In genomic region chr4:149305761-149306711, GRCm38 (mm10) we compare ENCODE assay signal across 8 mouse cellular contexts. TPM values are rescaled to one million over a fixed set of nuclear protein-coding genes. Genes with fewer than 3 reads are reported as not detected.
A peak's percentile ranks its signal among the peaks of the same experiment; 100 is the strongest.
DNase-seq lines count a peak whose midpoint lies in the region; ATAC-seq and TF ChIP-seq lines count a peak whose summit lies in the region.

No protein-coding gene starts in this region.

- H3K4me3 ChIP-seq in kidney, postnatal 0 days (replicated peaks; ENCODE audit: low read depth, low read length): peak overlapping the region; percentile 82
- peak overlapping the region; percentile 74 for H3K4me3 ChIP-seq in brown adipose tissue, adult 24 weeks (ENCODE audit: insufficient read depth, low read depth, low read length)
- H3K4me3 ChIP-seq in hindbrain, embryonic 13.5 days: peak overlapping the region; percentile 98
- peak overlapping the region; percentile 95 for H3K4me3 ChIP-seq in midbrain, embryonic 15.5 days

- H3K36me3 ChIP-seq in kidney, postnatal 0 days (ENCODE audit: insufficient read depth, low read length): no peaks in the 10 kb centered on the region
- H3K36me3 ChIP-seq in hindbrain, embryonic 13.5 days: no peaks in the 10 kb centered on the region
- no peaks in the 10 kb centered on the region for H3K36me3 ChIP-seq in midbrain, embryonic 15.5 days (replicated peaks)

- H3K27me3 ChIP-seq in kidney, postnatal 0 days (ENCODE audit: insufficient read depth, low read length): no peaks in the 10 kb centered on the region
- H3K27me3 ChIP-seq in hindbrain, embryonic 13.5 days: no peaks in the 10 kb centered on the region
- no peaks in the 10 kb centered on the region for H3K27me3 ChIP-seq in midbrain, embryonic 15.5 days (replicated peaks)

- 40% methylated on average over 14 of the region's 14 CpGs for WGBS in kidney, postnatal 0 days
- 27% methylated on average over 14 of the region's 14 CpGs for whole genome bisulfite sequencing in hindbrain, embryonic 13.5 days
- WGBS in midbrain, embryonic 15.5 days: 22% methylated on average over 14 of the region's 14 CpGs

- H3K4me1 ChIP-seq in kidney, postnatal 0 days (replicated peaks; ENCODE audit: insufficient read depth, low read length): no peaks in the 10 kb centered on the region
- H3K4me1 ChIP-seq in brown adipose tissue, adult 24 weeks (ENCODE audit: control insufficient read depth, insufficient read depth, insufficient read length, low read length): peaks cover 25% of the 10 kb centered on the region
- H3K4me1 ChIP-seq in hindbrain, embryonic 13.5 days (replicated peaks): peaks cover 59% of the 10 kb centered on the region
- H3K4me1 ChIP-seq in midbrain, embryonic 15.5 days: peaks cover 58% of the 10 kb centered on the region

- ATAC-seq in kidney, postnatal 0 days (replicated peaks; ENCODE audit: low FRiP score, low read depth): no peak
- ATAC-seq in hindbrain, embryonic 13.5 days (ENCODE audit: low FRiP score): no peak
- no peak for ATAC-seq in midbrain, embryonic 15.5 days (replicated peaks)

- H3K9ac ChIP-seq in kidney, postnatal 0 days (ENCODE audit: low read depth, low read length): peak overlapping the region; percentile 93
- H3K9ac ChIP-seq in hindbrain, embryonic 13.5 days: peak overlapping the region; percentile 100
- peak overlapping the region; percentile 89 for H3K9ac ChIP-seq in midbrain, embryonic 15.5 days

- TF ChIP-seq CTCF in kidney, postnatal 0 days (IDR thresholded peaks at IDR 0.05; ENCODE audit: low read depth): no peak

- H3K4me2 ChIP-seq in kidney, postnatal 0 days (ENCODE audit: low read length): peak overlapping the region; percentile 82
- H3K4me2 ChIP-seq in hindbrain, embryonic 13.5 days: peak overlapping the region; percentile 69
- peak overlapping the region; percentile 71 for H3K4me2 ChIP-seq in midbrain, embryonic 15.5 days

- no peaks in the 10 kb centered on the region for H3K9me3 ChIP-seq in kidney, postnatal 0 days (replicated peaks; ENCODE audit: low read length)
- H3K9me3 ChIP-seq in hindbrain, embryonic 13.5 days: no peaks in the 10 kb centered on the region
- no peaks in the 10 kb centered on the region for H3K9me3 ChIP-seq in midbrain, embryonic 15.5 days

- no peak for DNase-seq in kidney, postnatal 0 days (ENCODE audit: low spot score)
- DNase-seq in kidney, adult 9 months: no peak
- no peak for DNase-seq in adrenal gland, adult 2 months
- no peak for DNase-seq in gastrocnemius, postnatal 4 days (ENCODE audit: low spot score in 2 of 2)
- DNase-seq in thymus, postnatal 0 days (ENCODE audit: low spot score): no peak

- peak overlapping the region; percentile 94 for H3K27ac ChIP-seq in kidney, postnatal 0 days
- peak overlapping the region; percentile 87 for H3K27ac ChIP-seq in brown adipose tissue, adult 24 weeks (replicated peaks; ENCODE audit: low read depth, low read length)
- H3K27ac ChIP-seq in hindbrain, embryonic 13.5 days: peak overlapping the region; percentile 99
- peak overlapping the region; percentile 98 for H3K27ac ChIP-seq in midbrain, embryonic 15.5 days

RNA-seq across cellular contexts. Expression of gene Kif1b, which starts 1.5 kb away (rescaled TPM):
- 19.8 and 19.9 TPM in 2 replicates for polyA plus RNA-seq in kidney, postnatal 0 days (2015; fragmentation: Nextera tagmentation; extraction: Ambion mirVana)
- 59.4 and 63.5 TPM in 2 replicates for polyA plus RNA-seq in brown adipose tissue, adult 24 weeks (2012; ENCODE audit: insufficient read depth, insufficient read length, missing spikeins)
- 155 and 169 TPM in 2 replicates for polyA plus RNA-seq in hindbrain, embryonic 13.5 days (2015; fragmentation: Nextera tagmentation; extraction: Ambion mirVana)
- 147 and 154 TPM in 2 replicates for polyA plus RNA-seq in midbrain, embryonic 15.5 days (2015; fragmentation: Nextera tagmentation; extraction: Ambion mirVana)
- 100 to 1,000 TPM; 118 to 165 TPM for total RNA-seq in adrenal gland, adult 2 months (2021)
- 61.9 and 63.6 TPM in 2 replicates for polyA plus RNA-seq in adrenal gland, adult 2 months (2012; rRNA removed)
- total RNA-seq in gastrocnemius, postnatal 4 days (2021): 100 to 1,000 TPM; 266 to 283 TPM
- 9.8 and 10.5 TPM in 2 replicates for polyA plus RNA-seq in thymus, postnatal 0 days (2015; fragmentation: Nextera tagmentation; extraction: Ambion mirVana)
